Mouse (Mus musculus): ENCODE data around the gene Hydin. TPM values are rescaled to one million over a fixed set of nuclear protein-coding genes. Genes with fewer than 3 reads are reported as not detected.

Hydin gene
- polyA plus RNA-seq (2016; fragmentation: Nextera tagmentation; extraction: Ambion mirVana), result 0.13 and 0.16 TPM in 2 replicates

GRCm38 (mm10) chr8:110266741-110267140 lies at the start of gene Hydin:
Gene Hydin (plus strand): TSS chr8:110266977.
- H3K4me1 ChIP-seq, result peaks cover 7% of the 10 kb centered on the region; the same call in 1 of the 2 replicates
- H3K36me3 ChIP-seq, result no peaks in the 10 kb centered on the region
- peak; percentile 87 for ATAC-seq (ENCODE audit: low FRiP score, low read depth)
- no peak within 1 kb of the TSS for H3K27ac ChIP-seq
- peak within 1 kb of the TSS; percentile 35; the same call in 1 of the 2 replicates for H3K9ac ChIP-seq
- H3K27me3 ChIP-seq (replicated peaks), result no peaks in the 10 kb centered on the region
- under 1% methylated on average over 15 of the region's 15 CpGs for WGBS
- peak within 1 kb of the TSS; percentile 65 for H3K4me2 ChIP-seq (replicated peaks)
- H3K4me3 ChIP-seq, result peak within 1 kb of the TSS; percentile 33
- H3K9me3 ChIP-seq, result no peaks in the 10 kb centered on the region

- Histone ChIP-seq H3K4me1 (peaks cover 11% of the 10 kb centered on the region), H3K4me3 (0 out of 2 replicates have a peak overlapping the region, but pooled peaks have one; percentile 53), H3K9ac (no peak overlapping the region), H3K36me3 (peaks cover 13% of the 10 kb centered on the region), H3K27me3 (replicated peaks) (no peaks in the 10 kb centered on the region), H3K9me3 (no peaks in the 10 kb centered on the region), H3K27ac (no peak overlapping the region), H3K4me2 (replicated peaks) (peak overlapping the region; percentile 65)
- WGBS, result 36% methylated on average over 5 of the region's 5 CpGs
- ATAC-seq (ENCODE audit: low FRiP score, low read depth), result peak; percentile 66
Observed at GRCm38 (mm10) chr8:110217198-110217597, 49.6 kb upstream of the Hydin start.

GRCm38 (mm10) chr8:110217681-110218131 lies 49.1 kb upstream of the Hydin start:
- Histone ChIP-seq H3K36me3 (peaks cover 19% of the 10 kb centered on the region), H3K4me1 (peaks cover 11% of the 10 kb centered on the region), H3K27ac (no peak overlapping the region), H3K9ac (no peak overlapping the region), H3K27me3 (replicated peaks) (no peaks in the 10 kb centered on the region), H3K9me3 (no peaks in the 10 kb centered on the region), H3K4me3 (peak overlapping the region; percentile 53), H3K4me2 (replicated peaks) (peak overlapping the region; percentile 65)
- ATAC-seq (ENCODE audit: low FRiP score, low read depth), result peak; percentile 99
- 0% methylated on average over 43 of the region's 43 CpGs for WGBS

GRCm38 (mm10) chr8:110218511-110218910 lies 48.3 kb upstream of the Hydin start:
- Histone ChIP-seq H3K4me1 (peaks cover 11% of the 10 kb centered on the region), H3K9me3 (no peaks in the 10 kb centered on the region), H3K4me2 (replicated peaks) (peak overlapping the region; percentile 65), H3K9ac (no peak overlapping the region), H3K36me3 (peaks cover 27% of the 10 kb centered on the region), H3K4me3 (0 out of 2 replicates have a peak overlapping the region, but pooled peaks have one; percentile 53), H3K27ac (no peak overlapping the region), H3K27me3 (replicated peaks) (no peaks in the 10 kb centered on the region)
- no peak for ATAC-seq (ENCODE audit: low FRiP score, low read depth)
- 84% methylated on average over 5 of the region's 5 CpGs for WGBS

- Histone ChIP-seq H3K27me3 (replicated peaks) (no peaks in the 10 kb centered on the region), H3K27ac (no peak overlapping the region), H3K4me3 (no peak overlapping the region), H3K9ac (no peak overlapping the region), H3K4me1 (peaks cover 11% of the 10 kb centered on the region), H3K9me3 (no peaks in the 10 kb centered on the region), H3K36me3 (peaks cover 37% of the 10 kb centered on the region), H3K4me2 (replicated peaks) (no peak overlapping the region)
- WGBS, result 94% methylated on average over 14 of the region's 14 CpGs
- ATAC-seq (ENCODE audit: low FRiP score, low read depth), result no peak
Observed at GRCm38 (mm10) chr8:110220936-110221335, 45.8 kb upstream of the Hydin start.

- Histone ChIP-seq H3K27me3 (replicated peaks) (no peaks in the 10 kb centered on the region), H3K9ac (no peak overlapping the region), H3K9me3 (no peaks in the 10 kb centered on the region), H3K4me2 (replicated peaks) (no peak overlapping the region), H3K27ac (no peak overlapping the region), H3K4me1 (no peaks in the 10 kb centered on the region), H3K4me3 (no peak overlapping the region), H3K36me3 (no peaks in the 10 kb centered on the region)
- no peak for ATAC-seq (ENCODE audit: low FRiP score, low read depth)
- 70% methylated on average over 6 of the region's 6 CpGs for WGBS
Observed at GRCm38 (mm10) chr8:110230803-110231202, 36.0 kb upstream of the Hydin start.

- Histone ChIP-seq H3K27ac (no peak overlapping the region), H3K9ac (no peak overlapping the region), H3K9me3 (no peaks in the 10 kb centered on the region), H3K27me3 (replicated peaks) (no peaks in the 10 kb centered on the region), H3K4me1 (no peaks in the 10 kb centered on the region), H3K4me3 (no peak overlapping the region), H3K36me3 (no peaks in the 10 kb centered on the region), H3K4me2 (replicated peaks) (no peak overlapping the region)
- WGBS, result 63% methylated on average over 7 of the region's 7 CpGs
- ATAC-seq (ENCODE audit: low FRiP score, low read depth), result no peak
Observed at GRCm38 (mm10) chr8:110242278-110243177, 24.2 kb upstream of the Hydin start.

GRCm38 (mm10) chr8:110244566-110244965 lies 22.2 kb upstream of the Hydin start:
- H3K9me3 ChIP-seq, result no peaks in the 10 kb centered on the region
- no peaks in the 10 kb centered on the region for H3K27me3 ChIP-seq (replicated peaks)
- WGBS, result 70% methylated on average over 2 of the region's 2 CpGs
- H3K4me1 ChIP-seq, result no peaks in the 10 kb centered on the region
- H3K4me2 ChIP-seq (replicated peaks), result no peak overlapping the region
- H3K36me3 ChIP-seq, result no peaks in the 10 kb centered on the region
- ATAC-seq (ENCODE audit: low FRiP score, low read depth), result no peak
- H3K9ac ChIP-seq, result no peak overlapping the region
- H3K4me3 ChIP-seq, result no peak overlapping the region
- no peak overlapping the region for H3K27ac ChIP-seq

- Histone ChIP-seq H3K9ac (no peak overlapping the region), H3K36me3 (no peaks in the 10 kb centered on the region), H3K27me3 (replicated peaks) (no peaks in the 10 kb centered on the region), H3K9me3 (no peaks in the 10 kb centered on the region), H3K4me2 (replicated peaks) (no peak overlapping the region), H3K27ac (no peak overlapping the region), H3K4me3 (no peak overlapping the region), H3K4me1 (no peaks in the 10 kb centered on the region)
- 82% methylated on average over 6 of the region's 6 CpGs for WGBS
- ATAC-seq (ENCODE audit: low FRiP score, low read depth), result no peak
Observed at GRCm38 (mm10) chr8:110247238-110247637, 19.5 kb upstream of the Hydin start.

- Histone ChIP-seq H3K4me1 (no peaks in the 10 kb centered on the region), H3K4me3 (no peak overlapping the region), H3K9me3 (no peaks in the 10 kb centered on the region), H3K27me3 (replicated peaks) (no peaks in the 10 kb centered on the region), H3K36me3 (no peaks in the 10 kb centered on the region), H3K9ac (no peak overlapping the region), H3K27ac (no peak overlapping the region), H3K4me2 (replicated peaks) (no peak overlapping the region)
- no peak for ATAC-seq (ENCODE audit: low FRiP score, low read depth)
- WGBS, result 86% methylated on average over 4 of the region's 4 CpGs
Observed at GRCm38 (mm10) chr8:110253986-110254385, 12.8 kb upstream of the Hydin start.

GRCm38 (mm10) chr8:110265796-110266305 lies 926 bp upstream of the Hydin start:
- no peaks in the 10 kb centered on the region for H3K36me3 ChIP-seq
- no peak overlapping the region for H3K4me3 ChIP-seq
- H3K27me3 ChIP-seq (replicated peaks), result no peaks in the 10 kb centered on the region
- H3K27ac ChIP-seq, result no peak overlapping the region
- 76% methylated on average over 11 of the region's 11 CpGs for WGBS
- no peaks in the 10 kb centered on the region for H3K9me3 ChIP-seq
- peaks cover 7% of the 10 kb centered on the region; the same call in 1 of the 2 replicates for H3K4me1 ChIP-seq
- H3K4me2 ChIP-seq (replicated peaks), result no peak overlapping the region
- H3K9ac ChIP-seq, result no peak overlapping the region
- no peak for ATAC-seq (ENCODE audit: low FRiP score, low read depth)

- Histone ChIP-seq H3K4me3 (peak overlapping the region; percentile 33), H3K9me3 (no peaks in the 10 kb centered on the region), H3K9ac (peak overlapping the region; percentile 33; the same call in 1 of the 2 replicates), H3K4me1 (peaks cover 7% of the 10 kb centered on the region; the same call in 1 of the 2 replicates), H3K27me3 (replicated peaks) (no peaks in the 10 kb centered on the region), H3K4me2 (replicated peaks) (peak overlapping the region; percentile 65), H3K36me3 (no peaks in the 10 kb centered on the region), H3K27ac (no peak overlapping the region)
- 15% methylated on average over 12 of the region's 12 CpGs for WGBS
- ATAC-seq (ENCODE audit: low FRiP score, low read depth), result no peak
Observed at GRCm38 (mm10) chr8:110267268-110267667, 491 bp downstream of the Hydin start.

Data from neural tube, embryonic 12.5 days (tissue).